Mouse (Mus musculus) forebrain, postnatal 0 days (tissue): ENCODE data around the gene Hint1. TPM values are rescaled to one million over a fixed set of nuclear protein-coding genes. Genes with fewer than 3 reads are reported as not detected.
"Not testable (repeated sequence)": the region's sequence is repeated elsewhere in the genome, so short reads cannot be mapped to it uniquely, and the experiment has no call there.

Experiments used
- ATAC-seq: fragments of 200-750 bp; cut with Nextera tagmentation; 2 replicates; pipeline ENCODE4 v1.8.0; 2017; ENCODE audit warnings: mild to moderate bottlenecking, moderate library complexity
- DNase-seq: peaks from one replicate; pipeline ENCODE4 v3.0.0-alpha.2; 2015
- H3K27ac ChIP-seq: fragments of 300-500 bp; sonication (generic); 2 replicates; pipeline ENCODE4 v1.5.1; 2014; ENCODE audit warnings: low read depth, mild to moderate bottlenecking, antibody characterized with exemption, low read length, moderate library complexity, mixed read lengths
- H3K27me3 ChIP-seq: fragments of 300-500 bp; sonication (generic); 2 replicates; pipeline ENCODE4 v1.6.1; 2014; ENCODE audit warnings: mild to moderate bottlenecking, low read length, mixed read lengths; ENCODE audit not compliant: insufficient read depth
- H3K36me3 ChIP-seq: fragments of 300-500 bp; sonication (generic); 2 replicates; pipeline ENCODE4 v1.6.1; 2014; ENCODE audit warnings: mild to moderate bottlenecking, moderate library complexity; ENCODE audit not compliant: insufficient read depth
- H3K4me1 ChIP-seq: fragments of 300-500 bp; sonication (generic); 2 replicates; pipeline ENCODE4 v1.6.1; 2014; ENCODE audit warnings: antibody characterized with exemption; ENCODE audit not compliant: insufficient read depth
- H3K4me2 ChIP-seq: fragments of 300-500 bp; sonication (generic); 2 replicates; pipeline ENCODE4 v1.6.1; 2014; ENCODE audit warnings: low read depth, mild to moderate bottlenecking, moderate library complexity
- H3K4me3 ChIP-seq: fragments of 300-500 bp; sonication (generic); 2 replicates; pipeline ENCODE4 v1.5.1; 2014; ENCODE audit warnings: low read depth, low read length, mixed read lengths
- H3K9ac ChIP-seq: fragments of 300-500 bp; sonication (generic); 2 replicates; pipeline ENCODE4 v1.6.1; 2014; ENCODE audit warnings: mild to moderate bottlenecking
- H3K9me3 ChIP-seq: fragments of 300-500 bp; sonication (generic); 2 replicates; pipeline ENCODE4 v1.6.1; 2016; ENCODE audit warnings: low read length
- CTCF ChIP-seq: sonication (generic); IDR thresholded peaks from 2 replicates; pipeline ENCODE4 v1.5.1; 2016; ENCODE audit warnings: antibody characterized with exemption, control low read depth, low read depth
- WGBS: fragments of 180-500 bp; shearing (Covaris S2); extraction: QIAGEN DNeasy Blood & Tissue Kit; methylation state at CpG from one replicate; pipeline ENCODE4 v1.1.7; 2014; 5-methylcytosine and 5-hydroxymethylcytosine counted together
- polyA plus RNA-seq: library from polyadenylated mRNA; unstranded; fragments of >200 nt; fragmentation: Nextera tagmentation; extraction: Ambion mirVana; gene quantifications from 2 replicates; pipeline ENCODE4 v1.2.1, GENCODE M21; 2015
- total RNA-seq: library from RNA; depleted of rRNA; stranded (reverse); fragments of >200 nt; gene quantifications from 2 replicates; pipeline ENCODE4 v1.2.3, GENCODE M21; 2014

The Hint1 gene
- total and polyA plus RNA-seq, 2 experiments from 2014 or later: 622 to 1,041 TPM

DNA sequence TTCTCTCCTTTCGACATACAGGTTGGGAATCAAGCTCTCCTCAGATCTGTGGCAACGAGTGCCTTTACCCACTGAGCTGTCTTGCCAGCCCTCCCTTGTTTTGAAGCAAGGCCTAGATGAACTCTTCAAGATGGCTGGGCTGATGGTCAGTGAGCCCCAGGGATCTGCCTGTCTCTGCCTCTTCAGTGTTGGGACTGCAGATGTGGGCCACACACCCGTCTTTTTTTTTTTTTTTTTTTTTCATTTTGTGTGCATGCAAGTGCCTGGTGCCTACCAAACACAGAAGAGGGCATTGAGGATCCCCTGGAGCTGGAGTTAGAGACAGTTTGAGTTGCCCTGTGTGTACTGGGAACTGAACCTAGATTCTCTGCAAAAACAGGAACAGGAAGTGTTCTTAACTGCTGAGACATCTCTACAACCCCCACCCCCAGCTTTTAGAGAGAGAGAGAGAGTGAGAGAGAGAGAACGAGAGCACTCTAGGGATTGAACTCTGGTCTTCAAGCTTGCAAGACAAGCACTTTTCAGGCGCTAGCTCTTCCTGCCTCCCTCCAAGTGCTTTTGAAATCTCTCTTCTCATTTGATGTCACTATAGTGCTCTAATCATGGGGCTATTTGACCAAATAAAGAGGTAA is 18.1 kb downstream of the Hint1 start:
- Histone ChIP-seq H3K36me3 (no peaks in the 10 kb centered on the region), H3K9ac (no peak overlapping the region), H3K9me3 (no peaks in the 10 kb centered on the region), H3K27ac (no peak overlapping the region), H3K4me2 (no peak overlapping the region), H3K4me1 (no peaks in the 10 kb centered on the region), H3K27me3 (no peaks in the 10 kb centered on the region), H3K4me3 (no peak overlapping the region)
- no peak for DNase-seq
- no peak for ATAC-seq
- WGBS: 73% methylated on average over 5 of the region's 5 CpGs
- TF ChIP-seq CTCF: no peak

- H3K9ac ChIP-seq: no peak overlapping the region
- ATAC-seq (no peak), DNase-seq (no peak)
- no peak for TF ChIP-seq CTCF
- H3K27me3 ChIP-seq: no peaks in the 10 kb centered on the region
- no peak overlapping the region for H3K27ac ChIP-seq
- H3K36me3 ChIP-seq: no peaks in the 10 kb centered on the region
- no peak overlapping the region for H3K4me3 ChIP-seq
- H3K4me2 ChIP-seq: no peak overlapping the region
- 41% methylated on average over 5 of the region's 5 CpGs for WGBS
- no peaks in the 10 kb centered on the region for H3K9me3 ChIP-seq
- no peaks in the 10 kb centered on the region for H3K4me1 ChIP-seq
Observed at GRCm38 (mm10) chr11:54884937-54885336, 18.8 kb downstream of the Hint1 start.

DNA sequence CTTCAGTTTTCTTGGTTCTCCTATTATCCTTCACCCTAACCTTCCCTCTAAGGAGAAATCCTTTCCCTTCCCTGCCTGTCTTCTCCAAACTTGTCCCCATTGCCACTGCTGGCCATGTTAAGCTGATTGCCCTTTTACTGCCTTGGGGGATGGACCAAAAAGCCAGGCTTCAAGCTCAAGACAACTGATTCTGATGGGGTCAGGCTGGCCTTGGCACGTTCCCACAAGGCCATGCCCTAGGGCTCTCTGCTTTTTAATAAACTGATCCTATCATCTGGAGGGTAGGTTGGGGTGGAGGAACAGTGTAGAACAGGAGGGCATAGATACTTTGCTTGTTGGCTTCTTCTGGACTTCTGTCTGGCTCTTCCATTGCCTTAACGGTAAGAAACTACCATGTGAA is 19.2 kb downstream of the Hint1 start:
- no peaks in the 10 kb centered on the region for H3K27me3 ChIP-seq
- 85% methylated on average over 2 of the region's 2 CpGs for WGBS

GRCm38 (mm10) chr11:54887927-54888326 is 21.7 kb downstream of the Hint1 start:
- Histone ChIP-seq H3K9me3 (no peaks in the 10 kb centered on the region), H3K9ac (no peak overlapping the region), H3K4me1 (no peaks in the 10 kb centered on the region), H3K27me3 (no peaks in the 10 kb centered on the region), H3K4me3 (no peak overlapping the region), H3K27ac (no peak overlapping the region), H3K4me2 (no peak overlapping the region), H3K36me3 (no peaks in the 10 kb centered on the region)
- DNase-seq (no peak), ATAC-seq (no peak)
- WGBS: 89% methylated on average over 6 of the region's 6 CpGs
- TF ChIP-seq CTCF: no peak

More for the DNA sequence above, 19.2 kb downstream of the Hint1 start:
- H3K4me1 ChIP-seq: no peaks in the 10 kb centered on the region
- no peak overlapping the region for H3K9ac ChIP-seq
- no peaks in the 10 kb centered on the region for H3K36me3 ChIP-seq
- DNase-seq (no peak), ATAC-seq (no peak)
- no peak overlapping the region for H3K4me3 ChIP-seq
- no peak overlapping the region for H3K27ac ChIP-seq
- H3K4me2 ChIP-seq: no peak overlapping the region
- H3K9me3 ChIP-seq: no peaks in the 10 kb centered on the region
- no peak for TF ChIP-seq CTCF

GRCm38 (mm10) chr11:54891341-54891740 is 25.2 kb downstream of the Hint1 start:
- ATAC-seq (no peak), DNase-seq (no peak)
- no peak for TF ChIP-seq CTCF
- H3K4me2 ChIP-seq: no peak overlapping the region
- H3K9ac ChIP-seq: no peak overlapping the region
- H3K36me3 ChIP-seq: no peaks in the 10 kb centered on the region
- no peak overlapping the region for H3K27ac ChIP-seq
- no peak overlapping the region for H3K4me3 ChIP-seq
- no peaks in the 10 kb centered on the region for H3K9me3 ChIP-seq
- H3K4me1 ChIP-seq: no peaks in the 10 kb centered on the region
- 91% methylated on average over 5 of the region's 5 CpGs for WGBS
- no peaks in the 10 kb centered on the region for H3K27me3 ChIP-seq

GRCm38 (mm10) chr11:54892091-54892490 is 25.9 kb downstream of the Hint1 start:
- H3K9ac ChIP-seq: no peak overlapping the region
- no peak overlapping the region for H3K4me2 ChIP-seq
- H3K4me3 ChIP-seq: no peak overlapping the region
- DNase-seq (no peak), ATAC-seq (no peak)
- no peaks in the 10 kb centered on the region for H3K27me3 ChIP-seq
- no peaks in the 10 kb centered on the region for H3K36me3 ChIP-seq
- TF ChIP-seq CTCF: no peak
- no peaks in the 10 kb centered on the region for H3K9me3 ChIP-seq
- H3K4me1 ChIP-seq: no peaks in the 10 kb centered on the region
- WGBS: 68% methylated on average over 7 of the region's 7 CpGs
- H3K27ac ChIP-seq: no peak overlapping the region

DNA sequence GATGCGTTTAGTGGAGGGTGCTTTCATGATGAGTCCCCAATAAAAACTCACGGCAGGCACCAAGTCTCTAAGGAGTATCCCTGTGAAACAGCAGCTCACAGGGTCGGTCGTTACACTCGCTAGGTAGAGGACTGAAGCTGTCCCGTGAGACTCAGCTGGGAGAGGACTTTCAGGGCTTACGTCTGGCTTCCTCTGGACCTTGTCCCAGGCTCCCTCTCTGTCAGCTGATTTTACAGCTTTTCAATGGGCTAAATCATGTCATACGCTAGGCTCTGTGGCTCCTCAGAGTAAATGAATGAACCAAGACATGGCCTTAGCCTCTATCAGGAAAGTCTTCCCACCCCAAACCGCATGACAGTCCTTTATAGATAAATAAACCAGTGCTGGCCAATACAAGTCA is 28.4 kb downstream of the Hint1 start:
- no peak for ATAC-seq
- no peaks in the 10 kb centered on the region for H3K36me3 ChIP-seq
- H3K27ac ChIP-seq: no peak overlapping the region
- no peak for TF ChIP-seq CTCF
- H3K9me3 ChIP-seq: no peaks in the 10 kb centered on the region
- DNase-seq: no peak
- H3K27me3 ChIP-seq: no peaks in the 10 kb centered on the region
- no peak overlapping the region for H3K4me3 ChIP-seq
- WGBS: 66% methylated on average over 9 of the region's 9 CpGs
- H3K4me2 ChIP-seq: no peak overlapping the region
- H3K9ac ChIP-seq: no peak overlapping the region
- H3K4me1 ChIP-seq: no peaks in the 10 kb centered on the region

- not testable (repeated sequence) for H3K27ac ChIP-seq, DNase-seq, H3K27me3 ChIP-seq, H3K4me1 ChIP-seq, ATAC-seq, H3K4me2 ChIP-seq, H3K4me3 ChIP-seq, H3K36me3 ChIP-seq, H3K9ac ChIP-seq, H3K9me3 ChIP-seq
- WGBS: 88% methylated on average over 3 of the region's 3 CpGs
Observed at GRCm38 (mm10) chr11:54896646-54897045, 30.5 kb downstream of the Hint1 start.
